Mouse (Mus musculus): Measurements from ENCODE around the gene Prss1. TPM values are rescaled to one million over a fixed set of nuclear protein-coding genes. Genes with fewer than 3 reads are reported as not detected.

Prss1 gene
- polyA plus RNA-seq (2012; rRNA removed), result 0.16 and 0.97 TPM in 2 replicates

DNA sequence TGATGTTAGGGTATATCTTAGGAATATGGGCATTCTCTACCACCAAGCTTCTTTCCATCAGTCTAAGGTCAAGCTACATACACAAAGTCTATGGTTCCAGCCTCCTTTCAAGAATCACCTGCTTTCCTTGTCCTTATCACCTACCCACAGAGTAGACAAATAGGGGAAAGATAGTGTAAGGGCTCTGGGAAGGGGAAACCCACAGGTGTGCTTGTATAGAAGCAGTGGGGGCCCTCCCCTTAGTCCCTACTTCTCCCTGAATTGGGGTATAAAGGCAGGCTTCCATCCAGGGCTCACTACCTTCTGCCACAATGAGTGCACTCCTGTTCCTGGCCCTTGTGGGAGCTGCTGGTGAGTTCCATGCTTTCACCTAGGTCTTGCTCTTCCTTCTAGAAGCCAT, at the start of gene Prss1:
Prss1 (plus strand) TSS at position 301 of the 400 bp plus-strand sequence.

DNA sequence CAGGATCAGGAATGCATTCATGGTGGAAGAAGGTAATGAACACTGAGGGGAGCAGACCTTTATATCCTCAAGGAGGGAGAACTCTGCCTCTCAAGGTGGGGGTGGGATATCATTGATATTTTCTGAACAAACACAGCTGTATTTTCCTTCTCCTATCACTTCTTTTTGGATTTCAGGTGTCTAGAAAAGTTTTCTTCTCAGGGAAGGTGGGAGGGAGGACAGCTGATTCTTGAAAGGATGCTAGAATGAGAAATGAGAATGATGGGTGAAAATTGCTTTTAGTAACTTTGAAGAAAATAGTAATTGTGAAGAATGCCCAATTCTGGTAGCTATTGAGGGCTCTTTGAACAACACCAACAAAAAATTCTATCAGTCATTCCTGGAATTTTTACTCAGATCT, 12.7 kb upstream of the Prss1 start, which contains the start of gene Gm10334:
Gm10334 (minus strand) TSS at position 101 of the 400 bp plus-strand sequence.

Other genes starting within 250 kb of the Prss1 start
- 62.5 and 205 TPM in 2 replicates for gene Try4, start 156.7 kb upstream of the Prss1 start, polyA plus RNA-seq (2012; rRNA removed)
- gene Try5, start 142.1 kb upstream of the Prss1 start, polyA plus RNA-seq (2012; rRNA removed), result 1.8 and 2.2 TPM in 2 replicates
- gene Try10, start 104.8 kb upstream of the Prss1 start, polyA plus RNA-seq (2012; rRNA removed), result 27.4 and 63.4 TPM in 2 replicates
- gene Prss3, start 81.3 kb upstream of the Prss1 start, polyA plus RNA-seq (2012; rRNA removed), result 0.43 and 0.90 TPM in 2 replicates
- 0.13 and 0.73 TPM in 2 replicates for gene Gm5771, start 66.6 kb upstream of the Prss1 start, polyA plus RNA-seq (2012; rRNA removed)
- not detected in 2 replicates for gene Gm10334, start 12.8 kb upstream of the Prss1 start, polyA plus RNA-seq (2012; rRNA removed)
- 0.46 and 2.7 TPM in 2 replicates for gene Prss2, start 62.9 kb downstream of the Prss1 start, polyA plus RNA-seq (2012; rRNA removed)
- gene Ephb6, start 146.6 kb downstream of the Prss1 start, polyA plus RNA-seq (2012; rRNA removed), result 14.3 and 20.0 TPM in 2 replicates
- 0.26 and 0.41 TPM in 2 replicates for gene Trpv6, start 177.5 kb downstream of the Prss1 start, polyA plus RNA-seq (2012; rRNA removed)
- gene Trpv5, start 221.8 kb downstream of the Prss1 start, polyA plus RNA-seq (2012; rRNA removed), result not detected in 2 replicates
- gene Llcfc1, start 225.5 kb downstream of the Prss1 start, polyA plus RNA-seq (2012; rRNA removed), result not detected in 2 replicates
- not detected in 2 replicates for gene Kel, start 245.4 kb downstream of the Prss1 start, polyA plus RNA-seq (2012; rRNA removed)

All from stomach, adult 2 months (tissue).